Mouse (Mus musculus): Measurements from ENCODE around the gene Ap2b1.
A peak's percentile ranks its signal among the peaks of the same experiment; 100 is the strongest.
"Not testable (repeated sequence)": the region's sequence is repeated elsewhere in the genome, so short reads cannot be mapped to it uniquely, and the experiment has no call there.

Gene Ap2b1

DNA sequence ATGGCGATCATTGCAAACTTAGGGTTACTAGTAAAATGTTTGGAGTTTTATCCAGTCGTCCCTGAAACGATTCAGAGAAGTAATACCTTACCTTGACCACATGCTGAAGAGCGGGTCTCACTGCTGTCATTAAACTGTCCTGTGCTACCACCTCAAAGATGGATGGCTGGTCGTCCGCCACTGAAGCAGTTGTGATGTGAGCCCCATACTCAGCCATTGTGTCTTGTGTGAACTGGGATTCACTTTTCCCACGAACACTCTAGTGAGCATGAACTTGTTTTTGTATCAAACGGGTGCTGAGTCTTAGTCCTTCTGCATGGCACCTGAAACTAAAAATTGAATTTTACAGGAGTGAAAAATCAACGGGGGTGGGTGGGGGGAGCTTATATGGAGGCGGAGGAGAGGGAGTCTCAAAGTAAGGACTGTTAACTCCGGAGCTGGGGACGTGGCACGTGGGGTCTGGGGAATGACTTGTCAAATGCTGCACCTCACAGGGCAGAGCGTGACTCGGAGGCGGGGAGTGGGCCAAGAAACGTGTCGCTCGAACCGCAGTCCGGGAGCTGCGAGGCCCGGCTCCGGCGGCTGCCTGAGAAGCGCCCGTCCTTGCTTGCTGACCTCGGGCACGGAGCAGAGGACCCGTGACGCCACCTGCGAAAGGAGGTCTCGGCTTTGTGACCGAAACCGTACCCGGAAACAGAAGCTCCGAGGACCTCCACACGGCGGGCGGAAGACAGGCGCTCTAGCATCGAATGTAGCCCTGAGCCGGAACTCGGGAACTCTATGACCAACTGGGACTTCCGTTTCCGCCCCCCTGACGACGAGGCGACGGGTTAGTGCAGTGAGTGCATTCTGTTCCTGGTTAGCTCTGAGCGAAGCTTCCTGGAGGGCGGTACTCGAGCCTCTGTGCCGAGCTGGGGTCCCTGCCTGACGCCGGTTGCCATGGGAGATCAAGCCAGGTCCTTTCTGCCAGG, at the start of gene Ap2b1:
Ap2b1 (plus strand) TSS at position 800 of the 971 bp plus-strand sequence.
- peak; percentile 89 to 91 for DNase-seq (ENCODE audit: low spot score in 2 of 2)

DNA sequence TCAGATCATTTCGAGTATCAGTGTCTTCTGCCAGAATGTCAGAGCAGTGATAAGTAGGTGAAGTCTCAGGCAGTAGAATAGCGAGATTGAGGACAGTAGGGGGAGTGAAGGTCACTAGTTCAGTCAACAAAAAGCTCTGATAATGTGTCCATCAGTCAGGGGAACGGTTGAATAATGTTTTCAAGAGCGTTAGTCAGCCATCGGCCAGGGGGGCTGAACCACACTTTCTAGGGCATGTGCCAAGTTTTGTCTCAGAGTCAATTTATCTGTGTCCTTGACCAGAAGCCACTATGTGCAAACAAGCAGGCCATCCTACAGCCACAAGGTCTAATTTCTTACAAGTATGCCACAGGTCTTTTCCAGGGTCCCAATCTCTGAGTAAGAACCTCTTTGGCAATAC, 41.6 kb upstream of the Ap2b1 start:
- not testable (repeated sequence) for DNase-seq (ENCODE audit: low spot score in 2 of 2)

DNA sequence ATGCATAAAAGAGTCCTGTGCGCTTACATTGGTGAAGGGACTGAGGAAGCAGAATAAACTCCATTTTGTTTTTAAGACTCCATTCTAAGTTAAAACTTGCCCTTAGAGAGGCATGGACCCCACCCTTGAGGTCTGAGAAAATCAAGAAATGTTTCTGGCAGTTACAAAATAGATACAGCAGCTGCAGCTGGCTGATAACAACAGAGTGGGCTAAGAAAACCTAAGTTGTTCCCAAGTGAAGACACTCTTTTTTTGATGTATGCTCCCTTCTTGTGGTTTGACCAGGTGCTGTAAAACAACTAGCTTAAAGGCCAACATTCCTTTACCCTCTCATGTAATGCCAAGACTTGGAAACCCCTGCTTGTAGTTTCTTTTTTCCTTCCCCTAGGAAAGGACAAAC, 36.2 kb upstream of the Ap2b1 start:
- no peak for DNase-seq (ENCODE audit: low spot score in 2 of 2)

DNA sequence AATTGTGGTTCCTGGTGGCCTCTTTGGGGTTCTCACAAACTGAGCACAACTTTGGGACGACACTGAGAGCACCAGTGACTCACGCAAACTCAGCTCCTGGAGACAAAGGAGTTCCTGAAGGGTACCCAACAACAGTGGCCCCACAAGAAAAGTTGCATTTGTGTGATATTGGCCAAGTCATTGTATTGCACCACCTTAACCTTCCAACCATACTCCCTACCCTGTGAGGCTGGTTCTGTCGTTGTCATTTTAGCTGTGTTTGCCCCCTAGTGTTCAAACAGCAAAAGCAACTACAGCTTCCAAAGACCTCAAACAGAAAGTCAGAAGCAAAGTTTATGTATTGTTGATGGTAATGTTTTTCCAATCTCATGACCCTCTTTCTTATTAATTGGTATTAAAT, 35.7 kb upstream of the Ap2b1 start:
- no peak for DNase-seq (ENCODE audit: low spot score in 2 of 2)

DNA sequence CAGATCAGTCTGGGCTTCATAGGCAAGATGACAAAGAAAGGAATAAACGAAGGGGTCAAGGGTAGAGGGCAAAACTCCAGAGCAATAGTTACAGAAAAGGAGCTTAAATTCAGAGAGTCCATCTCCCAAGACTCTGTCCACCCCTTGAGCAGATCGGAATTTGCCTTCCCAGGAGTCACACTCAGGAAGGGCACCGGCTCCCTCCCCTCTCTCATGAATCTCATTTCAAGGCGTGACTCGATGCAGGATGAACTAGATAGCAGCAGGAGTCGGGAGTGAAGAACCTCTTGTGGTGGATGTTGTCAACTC, 28.0 kb upstream of the Ap2b1 start:
- DNase-seq (ENCODE audit: low spot score in 2 of 2) = no peak

DNA sequence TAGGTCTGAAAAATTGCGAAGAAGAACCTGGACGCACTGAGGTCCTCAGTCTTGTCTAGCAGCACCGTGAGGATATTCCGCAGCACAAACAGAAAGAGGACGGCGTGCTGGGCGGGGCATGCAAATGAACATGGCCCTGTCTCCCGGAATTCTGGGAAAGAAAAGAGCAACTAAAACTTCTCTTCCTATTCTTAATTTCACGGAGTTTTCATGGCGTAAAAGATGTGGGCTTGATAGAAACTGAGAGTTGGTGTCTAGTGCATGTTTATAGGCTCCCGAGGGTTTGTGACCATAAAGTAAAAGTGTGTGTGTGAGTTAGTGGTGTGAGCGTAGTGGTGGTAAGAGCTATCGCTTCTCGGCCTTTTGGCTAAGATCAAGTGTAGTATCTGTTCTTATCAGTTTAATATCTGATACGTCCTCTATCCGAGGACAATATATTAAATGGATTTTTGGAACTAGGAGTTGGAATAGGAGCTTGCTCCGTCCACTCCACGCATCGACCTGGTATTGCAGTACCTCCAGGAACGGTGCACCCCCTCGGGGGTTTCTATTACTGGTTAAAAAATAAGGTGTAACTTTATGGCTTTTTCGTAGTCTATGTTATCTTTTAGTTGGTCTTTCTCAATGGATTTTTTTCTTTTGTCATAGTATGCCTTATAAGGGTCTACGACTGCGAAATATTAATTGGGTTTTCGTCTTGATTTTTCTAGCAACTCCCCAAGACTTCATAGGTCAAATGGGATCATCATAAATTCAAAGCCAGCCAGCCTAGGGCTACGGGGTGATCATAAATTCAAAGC, 27.5 kb upstream of the Ap2b1 start:
- DNase-seq (ENCODE audit: low spot score in 2 of 2) = peak; percentile 69 to 75

DNA sequence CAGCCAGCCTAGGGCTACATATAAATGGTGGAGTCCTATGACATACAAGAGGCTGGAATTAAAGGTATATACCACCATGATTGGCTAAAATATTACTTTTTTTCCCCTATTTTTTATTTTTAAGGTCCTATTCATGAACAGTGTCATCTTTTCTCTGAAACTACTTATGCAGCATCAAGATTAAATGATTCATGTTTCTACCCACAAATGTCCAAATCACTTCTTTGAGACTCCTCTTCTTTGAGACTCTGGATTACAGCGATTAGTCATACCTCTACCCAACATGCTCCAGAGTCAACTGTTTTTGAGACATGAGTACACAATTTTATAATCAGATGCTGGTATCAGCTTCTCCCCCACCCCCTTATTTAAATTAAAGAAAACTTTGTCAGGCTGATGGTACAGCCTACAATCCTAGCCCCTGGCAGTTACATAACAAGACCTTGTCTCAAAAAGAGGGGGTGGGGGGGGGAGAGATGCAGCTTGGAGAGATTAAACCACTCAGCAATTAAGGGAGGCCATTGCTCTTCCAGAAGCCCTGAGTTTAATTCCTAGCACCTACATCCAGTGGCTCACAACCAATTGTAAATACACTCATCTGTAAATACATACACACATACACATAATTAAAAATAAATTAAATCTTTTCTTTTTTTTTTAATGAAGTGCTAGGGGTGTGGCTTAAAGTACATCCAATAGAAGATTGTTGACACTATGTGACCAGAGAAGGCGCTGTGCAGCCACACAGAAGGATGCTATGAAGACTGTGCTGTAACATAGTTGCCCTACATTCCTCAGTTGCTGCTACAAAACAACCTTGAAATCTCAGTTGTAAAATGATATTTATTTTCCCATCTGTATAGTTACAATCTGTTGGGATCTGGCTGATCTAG, 26.6 kb upstream of the Ap2b1 start:
- no peak for DNase-seq (ENCODE audit: low spot score in 2 of 2)

DNA sequence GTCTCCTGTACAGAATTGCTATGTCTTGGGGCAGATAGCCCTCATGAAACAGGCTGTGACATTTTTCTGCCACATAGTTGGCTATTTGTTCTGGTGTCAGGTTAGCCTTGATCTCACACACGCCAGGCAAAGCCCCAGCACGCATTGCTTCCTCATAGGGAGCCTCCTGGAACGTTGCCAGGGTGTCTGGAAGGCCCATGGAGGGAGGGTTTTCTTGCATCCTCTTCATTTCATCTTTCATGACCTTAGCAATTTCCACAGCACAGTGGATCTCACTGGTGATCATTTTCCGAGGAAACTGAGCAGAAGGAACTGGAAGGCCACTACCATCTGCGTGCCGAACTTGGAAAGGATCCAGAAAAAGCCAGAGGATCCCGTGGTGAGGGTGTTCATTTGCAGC, 22.6 kb upstream of the Ap2b1 start:
- no peak for DNase-seq (ENCODE audit: low spot score in 2 of 2)

DNA sequence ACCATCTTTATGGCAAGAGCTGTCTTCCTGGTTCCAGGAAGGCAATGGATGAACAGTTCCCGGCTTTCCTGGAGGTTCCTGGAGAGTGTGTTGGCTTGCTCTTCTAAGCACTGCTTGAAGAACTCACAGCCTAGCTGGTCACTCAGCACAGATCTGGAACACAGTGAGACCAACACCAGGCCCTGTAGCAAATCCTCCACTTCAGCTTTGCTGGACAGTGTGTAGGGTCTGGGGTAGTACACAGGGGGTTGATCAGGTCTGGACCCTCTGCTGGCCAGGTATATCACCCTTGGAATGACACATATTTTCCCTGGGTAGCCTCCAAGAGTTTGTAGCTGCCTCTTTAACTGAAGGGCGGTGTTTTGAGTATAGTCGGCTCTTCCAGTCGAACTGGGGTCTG, 19.8 kb upstream of the Ap2b1 start:
- DNase-seq (ENCODE audit: low spot score in 2 of 2) = no peak

DNA sequence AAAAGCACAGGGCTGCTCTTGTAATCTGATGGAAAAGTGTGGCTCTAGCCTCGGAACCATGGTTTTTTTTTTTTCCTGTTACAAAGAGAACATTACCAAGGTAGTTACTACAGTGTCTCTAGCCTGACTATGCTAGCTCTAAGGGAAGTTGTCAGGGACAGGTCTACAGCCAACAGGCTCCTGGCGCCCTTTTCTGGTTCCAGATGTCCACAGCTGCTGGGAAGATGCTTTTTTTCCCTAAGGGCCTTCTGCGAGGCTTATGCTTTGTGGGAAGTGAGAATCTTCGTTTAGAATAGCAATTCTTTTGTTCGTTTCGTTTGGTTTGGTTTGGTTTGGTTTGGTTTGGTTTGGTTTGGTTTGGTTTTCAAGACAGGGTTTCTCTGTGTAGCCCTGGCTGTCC, 19.1 kb upstream of the Ap2b1 start:
- DNase-seq (ENCODE audit: low spot score in 2 of 2) = peak in 1 of 2 experiments; percentile 61

DNA sequence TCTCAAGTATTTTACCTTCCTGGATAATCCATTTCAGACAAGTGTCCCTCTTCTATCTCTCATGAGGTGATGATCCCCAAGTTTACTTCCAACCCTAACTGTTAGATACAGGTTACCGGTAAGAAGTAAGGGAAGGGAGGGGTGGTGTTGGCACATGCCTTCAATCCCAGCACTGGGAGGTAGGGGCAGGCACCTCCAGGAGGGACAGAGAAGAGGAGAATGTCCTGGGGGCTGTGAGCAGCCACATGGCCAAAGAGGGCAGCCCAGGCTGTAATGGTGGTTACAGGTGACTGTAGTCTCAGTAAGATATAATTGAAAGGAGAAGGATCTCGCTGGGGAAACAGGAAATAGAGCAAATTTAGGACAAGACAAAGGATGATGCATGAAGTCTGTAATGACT, 16.7 kb upstream of the Ap2b1 start:
- DNase-seq (ENCODE audit: low spot score in 2 of 2) = no peak

DNA sequence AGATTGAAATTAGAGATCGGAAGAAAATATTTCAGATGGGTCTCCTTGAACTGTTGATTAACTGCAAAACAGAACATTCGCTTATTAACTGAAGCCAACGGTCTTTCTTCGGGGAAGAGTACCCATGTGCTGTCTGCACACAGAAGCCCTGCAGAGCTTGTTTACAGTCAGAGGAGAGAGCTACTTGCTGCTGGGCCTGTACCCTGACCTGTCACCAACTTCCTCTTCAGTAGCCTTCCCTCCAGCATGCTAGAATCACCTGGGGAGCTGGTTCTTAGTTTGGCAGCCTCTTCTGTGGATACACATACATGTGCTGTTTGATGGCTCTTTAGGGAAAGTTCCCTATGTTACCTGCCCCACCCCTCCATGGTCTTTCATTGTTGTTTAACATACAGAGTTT, 13.2 kb upstream of the Ap2b1 start:
- no peak for DNase-seq (ENCODE audit: low spot score in 2 of 2)

DNA sequence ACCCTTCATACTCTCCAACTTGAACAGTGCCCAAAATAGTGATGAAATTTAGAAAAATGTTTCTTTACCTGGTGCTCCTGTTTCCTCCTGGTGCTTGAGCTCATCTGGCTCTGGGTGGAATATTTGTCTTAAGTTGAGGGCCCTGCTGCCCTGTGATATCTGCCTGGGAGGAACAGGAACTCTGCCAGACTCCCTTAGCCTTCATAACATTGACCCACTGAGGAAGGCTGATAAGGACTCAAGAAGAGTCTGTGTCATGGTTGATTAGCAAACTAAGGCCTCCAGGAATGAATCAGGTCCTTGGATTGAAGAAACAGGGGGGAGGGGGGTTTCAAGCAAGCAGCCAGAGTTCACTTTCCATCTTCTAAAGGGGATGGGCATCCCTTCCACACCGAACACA, 12.3 kb upstream of the Ap2b1 start, which contains the start of gene Slfn14:
Slfn14 (minus strand) TSS at position 161 of the 400 bp plus-strand sequence.
- no peak for DNase-seq (ENCODE audit: low spot score in 2 of 2)

DNA sequence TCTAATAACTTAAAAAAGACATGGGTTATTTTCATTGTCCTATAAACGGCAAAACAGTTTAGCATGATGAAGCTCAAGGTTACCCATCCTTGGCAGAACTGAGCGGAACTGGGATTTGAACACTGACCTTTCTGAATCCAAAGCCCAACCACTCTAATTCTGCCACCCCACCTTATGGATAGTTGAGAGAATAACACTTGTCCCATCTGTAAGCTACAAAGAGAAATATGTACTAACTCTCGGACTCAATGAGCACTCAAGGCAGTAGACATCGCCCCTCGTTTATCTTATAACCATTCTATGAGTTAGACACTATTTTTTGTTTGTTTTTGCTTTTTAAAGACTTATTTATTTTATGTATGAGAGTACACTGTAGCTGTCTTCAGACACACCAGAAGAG, 9.8 kb upstream of the Ap2b1 start:
- DNase-seq (ENCODE audit: low spot score in 2 of 2) = no peak

DNA sequence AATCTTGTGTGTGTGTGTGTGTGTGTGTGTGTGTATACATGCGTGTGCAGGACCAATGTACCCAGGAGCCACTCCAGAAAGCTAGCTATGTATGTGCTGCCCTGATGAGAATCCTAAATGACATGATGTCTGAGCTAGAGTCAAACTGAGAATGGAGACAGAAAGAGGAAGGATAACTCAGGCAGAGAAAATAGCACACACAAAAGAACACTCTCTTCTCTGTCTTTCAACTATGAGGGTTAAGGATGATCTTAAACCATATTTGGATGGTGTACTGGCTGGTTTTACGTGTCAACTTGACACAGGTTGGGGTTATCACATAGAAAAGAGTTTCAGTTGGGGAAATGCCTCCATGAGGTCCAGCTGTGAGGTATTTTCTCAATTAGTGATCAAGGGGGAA, 9.2 kb upstream of the Ap2b1 start:
- DNase-seq (ENCODE audit: low spot score in 2 of 2) = no peak

DNA sequence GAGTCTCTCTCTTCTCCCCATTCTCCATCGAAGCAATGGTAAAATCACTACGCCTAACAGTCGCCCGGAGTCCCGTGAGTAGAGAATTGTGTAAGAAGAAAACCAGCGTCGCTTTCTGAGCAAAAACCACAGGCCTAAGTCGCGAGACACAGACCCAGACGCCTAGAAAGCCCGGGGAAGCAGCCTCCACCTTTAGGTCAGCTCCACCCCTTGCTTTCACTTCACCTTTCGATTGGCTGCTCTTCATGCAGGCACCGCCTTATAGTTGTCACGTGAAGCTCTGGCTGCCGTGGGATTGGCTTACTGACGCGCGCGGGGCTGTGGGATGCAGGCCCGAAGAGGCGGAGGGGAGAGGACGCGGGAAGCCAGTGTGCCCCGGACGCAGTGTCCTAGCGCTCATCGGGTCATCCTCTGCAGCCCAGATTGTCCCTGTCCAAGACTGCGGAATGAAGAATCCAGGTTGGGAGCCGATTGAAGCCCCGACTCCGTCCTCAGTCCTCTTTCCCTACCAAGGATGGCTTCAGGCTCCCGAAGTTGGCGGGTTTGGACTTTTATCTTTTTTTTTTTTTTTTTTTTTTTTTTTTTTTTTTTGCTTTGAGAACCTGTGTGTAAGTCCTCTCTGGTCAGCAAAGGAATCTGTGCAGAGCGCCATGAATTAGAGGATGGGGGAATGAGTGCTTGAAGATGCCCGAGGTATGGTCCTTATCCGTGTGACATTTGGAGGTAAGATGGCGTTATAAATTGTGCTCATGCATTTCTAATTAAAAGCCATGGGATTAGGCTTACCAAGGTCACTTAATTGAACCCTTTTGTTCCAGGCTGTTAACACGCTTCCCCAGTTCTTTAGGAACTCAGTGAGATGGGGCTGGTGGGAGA, 7.2 kb upstream of the Ap2b1 start:
- DNase-seq (ENCODE audit: low spot score in 2 of 2) = peak; percentile 92 to 95

DNA sequence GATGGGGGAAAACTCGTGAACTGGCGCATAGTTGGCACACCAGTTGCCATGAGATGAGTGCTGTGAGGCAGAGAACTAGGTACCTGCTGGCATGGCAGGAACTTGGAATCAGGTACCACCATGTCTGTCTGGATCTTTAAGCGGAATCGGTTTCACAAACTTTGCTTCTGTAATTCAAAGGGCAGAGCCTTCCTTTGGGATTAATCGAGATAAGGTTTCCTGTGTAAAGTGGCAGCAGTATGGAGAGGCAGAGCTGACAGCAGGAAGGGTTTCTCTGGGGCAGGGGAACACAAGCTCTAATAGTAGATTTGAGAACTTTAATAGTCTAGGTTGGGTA, 6.6 kb upstream of the Ap2b1 start:
- no peak for DNase-seq (ENCODE audit: low spot score in 2 of 2)

DNA sequence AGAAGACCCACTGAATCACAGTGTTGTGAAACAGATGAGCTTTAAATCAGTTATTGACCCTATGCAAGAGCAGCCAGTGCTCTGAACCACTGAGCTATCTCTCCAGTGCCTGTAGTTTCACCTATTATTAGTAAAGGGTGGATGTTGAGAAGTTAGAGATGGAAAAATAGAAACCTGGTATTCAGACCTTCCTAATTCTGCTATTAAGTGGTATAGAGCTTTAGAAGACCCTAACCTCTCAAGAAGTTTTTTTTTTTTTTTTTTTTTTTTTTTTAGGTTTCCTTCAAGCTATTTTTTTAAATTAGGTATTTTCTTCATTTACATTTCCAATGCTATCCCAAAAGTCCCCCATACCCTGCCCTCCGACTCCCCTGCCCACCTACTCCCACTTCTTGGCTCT, 5.6 kb upstream of the Ap2b1 start:
- no peak for DNase-seq (ENCODE audit: low spot score in 2 of 2)

DNA sequence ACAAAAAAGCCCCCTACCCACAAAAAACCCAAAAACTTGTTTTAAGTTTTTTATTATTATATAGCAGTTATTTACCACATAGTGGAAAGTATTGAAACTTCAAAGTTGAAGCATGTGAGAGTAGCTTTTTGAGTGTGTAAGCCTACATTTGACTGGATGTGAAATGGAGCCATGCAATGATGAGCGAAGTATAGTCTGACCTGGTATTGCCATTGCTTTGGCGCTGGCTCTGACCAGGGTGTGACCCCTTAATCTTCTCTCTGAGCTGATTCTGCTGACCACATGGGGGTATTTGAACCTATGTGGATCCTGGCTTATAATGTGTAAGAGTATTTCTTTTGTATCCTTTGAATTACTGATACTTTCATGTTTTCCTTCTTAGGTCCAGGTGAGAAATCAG, 4.7 kb upstream of the Ap2b1 start:
- DNase-seq (ENCODE audit: low spot score in 2 of 2) = no peak

DNA sequence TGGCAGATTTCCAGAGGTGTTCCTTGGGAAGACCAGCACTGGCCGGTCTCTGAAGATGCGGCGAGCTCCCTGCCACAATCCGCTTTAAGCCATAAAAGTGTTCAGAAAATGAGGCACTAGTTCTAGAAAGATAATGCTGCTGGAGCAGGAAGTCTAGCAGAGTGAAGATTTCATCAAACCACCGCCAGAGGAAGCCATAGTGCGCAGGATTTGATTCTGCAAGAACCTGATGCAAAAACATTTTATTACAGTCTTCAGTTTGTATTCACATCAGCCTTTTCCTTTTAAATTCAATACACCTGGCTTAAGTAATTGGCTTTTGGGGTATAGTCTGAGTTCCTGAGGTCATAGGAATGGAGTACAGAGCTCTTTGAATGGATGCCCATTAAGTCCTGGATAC, 1.0 kb upstream of the Ap2b1 start:
- no peak for DNase-seq (ENCODE audit: low spot score in 2 of 2)

DNA sequence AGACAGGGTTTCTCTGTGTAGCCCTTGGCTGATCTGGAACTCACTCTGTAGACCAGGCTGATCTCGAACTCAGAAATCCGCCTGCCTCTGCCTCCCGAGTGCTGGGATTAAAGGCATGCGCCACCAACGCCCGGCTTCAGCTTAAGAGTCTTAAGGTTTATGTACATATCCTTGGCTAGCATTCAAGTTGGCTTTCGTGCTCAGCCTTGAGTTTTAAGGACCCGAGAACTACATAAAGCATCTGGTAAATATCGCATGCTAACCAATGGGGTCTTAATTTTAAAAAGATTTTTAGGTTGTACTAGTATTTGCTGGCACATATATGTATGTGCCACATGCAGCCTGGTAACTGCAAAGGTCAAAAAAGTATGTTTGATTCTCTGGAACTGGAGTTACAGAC, 900 bp downstream of the Ap2b1 start:
- DNase-seq (ENCODE audit: low spot score in 2 of 2) = no peak

Data from urinary bladder, postnatal 4 days (tissue).